Mouse (Mus musculus): ENCODE results near the gene Prl3a1. TPM values are rescaled to one million over a fixed set of nuclear protein-coding genes. Genes with fewer than 3 reads are reported as not detected.

Prl3a1 gene
- polyA plus RNA-seq (2012; rRNA removed; ENCODE audit: low replicate concordance): not detected in 2 replicates

DNA sequence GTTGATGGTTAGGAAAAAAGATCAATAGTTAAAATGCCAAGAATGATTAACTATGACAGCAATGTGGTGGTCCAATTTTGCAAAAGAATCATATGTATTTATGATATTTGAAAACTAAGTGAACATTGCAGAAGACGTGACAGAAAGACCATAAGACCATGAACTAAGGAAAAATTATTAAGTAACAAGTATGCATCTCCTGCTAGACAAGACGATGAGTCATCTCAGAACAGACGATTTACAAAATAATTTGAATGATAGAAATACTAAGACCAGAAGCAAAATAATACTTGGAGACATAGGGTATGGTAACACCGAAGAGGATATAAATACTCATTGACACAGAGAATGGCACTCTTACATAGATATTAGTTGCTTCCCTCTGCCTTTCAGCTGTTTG is at the start of gene Prl3a1:
Prl3a1 (plus strand) TSS at position 301 of the 400 bp plus-strand sequence.

DNA sequence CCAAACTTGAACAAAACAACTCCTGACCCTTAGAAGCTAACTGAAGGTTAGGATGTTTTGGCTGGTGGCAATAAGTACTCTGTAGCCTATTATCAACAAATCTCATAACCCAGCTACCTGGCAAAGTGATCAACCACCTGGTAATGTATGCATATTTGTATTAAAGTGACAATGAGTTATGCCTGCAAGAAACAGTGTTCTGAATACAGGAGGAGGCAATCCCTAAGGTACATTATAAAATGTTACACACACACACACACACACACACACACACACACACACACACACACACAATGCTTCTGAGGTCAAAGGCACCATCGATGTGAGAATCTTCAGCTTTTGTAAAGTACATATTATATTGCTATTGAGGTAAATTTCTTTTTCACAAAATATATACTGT is 17.7 kb upstream of the Prl3a1 start, which contains the start of gene Prl3b1:
Prl3b1 (plus strand) TSS at position 301 of the 400 bp plus-strand sequence.

DNA sequence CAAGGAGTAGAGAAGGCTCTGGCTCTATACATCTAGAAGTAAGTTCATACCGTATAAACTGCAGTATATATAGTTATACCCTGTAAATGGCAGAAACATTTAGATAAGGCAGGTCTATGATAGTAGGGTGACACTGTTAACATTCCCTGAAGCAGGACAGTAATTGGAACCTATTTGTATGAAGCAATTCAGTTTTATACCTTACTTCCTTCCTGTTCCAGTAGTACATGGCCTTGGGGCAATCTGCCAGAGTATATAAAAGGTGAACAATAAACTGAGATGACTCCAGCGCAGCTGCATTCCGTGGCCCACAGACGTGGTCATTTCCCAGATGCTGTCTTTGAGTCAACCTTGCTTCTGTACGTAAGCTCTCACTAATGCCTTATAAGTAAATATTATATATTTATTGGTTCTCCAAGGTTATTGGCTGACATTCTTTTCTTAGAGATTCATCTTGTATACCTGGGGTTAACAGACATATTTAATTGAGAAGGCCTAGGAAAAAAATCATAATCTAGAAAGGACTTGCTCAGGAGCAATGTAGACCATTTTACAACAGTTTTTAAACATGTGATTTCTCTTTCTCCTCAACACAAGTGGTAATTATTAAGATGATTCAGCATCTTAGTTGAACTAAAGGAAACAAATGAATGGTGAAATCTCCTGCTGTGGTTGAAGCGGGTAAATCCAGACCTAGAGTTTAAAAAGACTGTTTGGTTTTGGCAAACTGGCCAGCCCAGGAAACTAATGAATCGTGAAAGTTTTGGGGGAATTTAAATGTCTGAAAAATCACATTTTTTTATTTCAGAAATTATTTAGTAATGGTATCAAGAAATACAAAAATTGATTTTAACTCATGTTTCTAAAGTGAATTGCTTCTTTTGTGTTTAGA is 53.3 kb downstream of the Prl3a1 start, which contains the start of gene Prl6a1:
Prl6a1 (plus strand) TSS at position 294 of the 892 bp plus-strand sequence.

Other genes starting within 250 kb of the Prl3a1 start
- not detected in 2 replicates for gene Prl, start 201.9 kb upstream of the Prl3a1 start, polyA plus RNA-seq (2012; rRNA removed; ENCODE audit: low replicate concordance)
- not detected in 2 replicates for gene Prl3d1, start 165.2 kb upstream of the Prl3a1 start, polyA plus RNA-seq (2012; rRNA removed; ENCODE audit: low replicate concordance)
- not detected in 2 replicates for gene Prl3d2, start 137.7 kb upstream of the Prl3a1 start, polyA plus RNA-seq (2012; rRNA removed; ENCODE audit: low replicate concordance)
- not detected in 2 replicates for gene Prl3d3, start 102.6 kb upstream of the Prl3a1 start, polyA plus RNA-seq (2012; rRNA removed; ENCODE audit: low replicate concordance)
- not detected in 2 replicates for gene Prl3c1, start 62.8 kb upstream of the Prl3a1 start, polyA plus RNA-seq (2012; rRNA removed; ENCODE audit: low replicate concordance)
- gene Prl3b1, start 17.6 kb upstream of the Prl3a1 start, polyA plus RNA-seq (2012; rRNA removed; ENCODE audit: low replicate concordance): not detected in 2 replicates
- not detected in 2 replicates for gene Prl6a1, start 53.2 kb downstream of the Prl3a1 start, polyA plus RNA-seq (2012; rRNA removed; ENCODE audit: low replicate concordance)
- gene Prl8a2, start 86.2 kb downstream of the Prl3a1 start, polyA plus RNA-seq (2012; rRNA removed; ENCODE audit: low replicate concordance): not detected in 2 replicates
- gene Prl2b1, start 131.4 kb downstream of the Prl3a1 start, polyA plus RNA-seq (2012; rRNA removed; ENCODE audit: low replicate concordance): not detected in 2 replicates
- gene Prl8a6, start 179.3 kb downstream of the Prl3a1 start, polyA plus RNA-seq (2012; rRNA removed; ENCODE audit: low replicate concordance): not detected in 2 replicates

All from subcutaneous adipose tissue, adult 2 months (tissue).